Mouse (Mus musculus) brown adipose tissue, adult 24 weeks (tissue): ENCODE measurements around the gene Nom1. TPM values are rescaled to one million over a fixed set of nuclear protein-coding genes. Genes with fewer than 3 reads are reported as not detected.

Source experiments
- H3K27ac ChIP-seq: fragments of 200-500 bp; replicated peaks from 2 replicates; pipeline ENCODE4 v1.5.1; 2012; ENCODE audit warnings: low read depth, mild to moderate bottlenecking, low read length
- H3K4me1 ChIP-seq: fragments of 200-500 bp; 2 replicates; pipeline ENCODE4 v1.6.1; 2012; ENCODE audit warnings: low read length, mixed read lengths; ENCODE audit not compliant: control insufficient read depth, insufficient read depth, insufficient read length
- H3K4me3 ChIP-seq: fragments of 200-500 bp; 2 replicates; pipeline ENCODE4 v1.5.1; 2012; ENCODE audit warnings: low read depth, mild to moderate bottlenecking, low read length, moderate library complexity; ENCODE audit not compliant: insufficient read depth
- polyA plus RNA-seq: library from polyadenylated mRNA; stranded (reverse); fragments of >200 nt; gene quantifications from 2 replicates; pipeline ENCODE4 v1.2.4, GENCODE M21; 2012; ENCODE audit not compliant: missing spikeins, insufficient read depth, insufficient read length

Gene Nom1
- polyA plus RNA-seq, 1 experiment: 4.0 TPM

DNA sequence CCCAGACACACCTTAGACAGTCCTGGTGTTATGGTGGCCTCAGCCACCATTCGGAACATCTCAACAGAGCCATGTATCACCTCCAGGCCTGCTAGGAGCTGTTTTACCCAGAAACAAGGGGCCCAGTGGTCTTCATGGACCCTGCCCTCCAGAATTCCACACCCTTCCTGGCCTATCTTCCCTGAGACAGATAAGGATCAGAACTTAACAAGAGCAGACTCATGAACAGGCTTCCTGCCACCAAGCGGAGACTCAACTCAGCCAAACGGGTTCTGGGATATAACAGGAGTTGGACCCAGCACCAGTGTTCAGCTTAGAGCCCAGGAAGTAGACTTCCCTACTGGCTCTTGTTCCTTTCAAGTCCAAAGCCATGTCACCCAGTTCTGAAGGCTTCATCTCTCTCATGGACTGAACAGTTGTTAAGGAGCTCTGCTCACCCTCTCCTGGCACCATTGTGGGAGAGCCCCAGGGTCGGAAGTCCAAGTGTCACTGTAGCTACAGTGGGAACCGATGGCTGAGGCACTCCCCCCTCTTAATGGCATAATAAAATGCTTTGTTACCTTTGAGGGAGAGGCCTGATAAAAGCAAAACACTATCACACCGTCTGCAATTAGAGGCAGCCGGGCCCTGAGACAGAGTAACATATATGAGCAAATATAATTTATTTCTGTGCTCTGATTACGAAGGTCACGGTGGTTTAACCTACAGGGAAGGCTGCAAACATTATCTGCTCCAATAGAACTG lies 28.7 kb downstream of the Nom1 start:
- H3K4me3 ChIP-seq: no peak overlapping the region
- no peaks in the 10 kb centered on the region for H3K4me1 ChIP-seq
- no peak overlapping the region for H3K27ac ChIP-seq

GRCm38 (mm10) chr5:29467489-29468350 lies 33.3 kb downstream of the Nom1 start:
- H3K4me3 ChIP-seq: peak overlapping the region; percentile 38; the same call in 1 of the 2 replicates
- no peaks in the 10 kb centered on the region for H3K4me1 ChIP-seq
- no peak overlapping the region for H3K27ac ChIP-seq

GRCm38 (mm10) chr5:29468351-29469065 lies 34.0 kb downstream of the Nom1 start:
- Histone ChIP-seq H3K4me1 (no peaks in the 10 kb centered on the region), H3K27ac (no peak overlapping the region), H3K4me3 (0 out of 2 replicates have a peak overlapping the region, but pooled peaks have one; percentile 38)

- Histone ChIP-seq H3K27ac (no peak overlapping the region), H3K4me1 (no peaks in the 10 kb centered on the region), H3K4me3 (no peak overlapping the region)
Observed at GRCm38 (mm10) chr5:29469501-29469900, 35.0 kb downstream of the Nom1 start.

DNA sequence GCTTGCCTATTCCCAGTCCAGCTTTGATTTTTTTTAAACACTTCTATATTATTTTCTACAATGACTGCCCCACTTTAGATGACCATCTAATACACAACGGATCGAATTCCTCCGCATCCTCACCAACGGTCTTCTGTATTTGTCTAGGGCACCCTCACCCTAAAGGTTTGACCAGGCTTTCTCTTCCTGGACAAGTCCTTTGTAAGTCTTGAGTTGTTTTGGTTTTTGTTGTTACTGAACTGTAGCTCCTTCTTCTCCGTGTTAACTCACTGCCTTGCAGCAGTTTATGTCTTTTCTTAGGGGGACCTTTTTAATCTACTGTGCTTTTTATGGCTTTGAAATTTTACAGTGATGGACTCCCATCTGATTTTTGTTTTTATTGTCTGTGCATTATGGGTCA lies 35.8 kb downstream of the Nom1 start:
- Histone ChIP-seq H3K27ac (no peak overlapping the region), H3K4me3 (no peak overlapping the region), H3K4me1 (no peaks in the 10 kb centered on the region)

- no peak overlapping the region for H3K27ac ChIP-seq
Observed at GRCm38 (mm10) chr5:29470851-29471394, 36.5 kb downstream of the Nom1 start.

GRCm38 (mm10) chr5:29471396-29471795 lies 36.9 kb downstream of the Nom1 start:
- H3K4me1 ChIP-seq: no peaks in the 10 kb centered on the region
- H3K27ac ChIP-seq: no peak overlapping the region
- H3K4me3 ChIP-seq: no peak overlapping the region

More at GRCm38 (mm10) chr5:29470851-29471394, 36.5 kb downstream of the Nom1 start:
- Histone ChIP-seq H3K4me3 (no peak overlapping the region), H3K4me1 (no peaks in the 10 kb centered on the region)

DNA sequence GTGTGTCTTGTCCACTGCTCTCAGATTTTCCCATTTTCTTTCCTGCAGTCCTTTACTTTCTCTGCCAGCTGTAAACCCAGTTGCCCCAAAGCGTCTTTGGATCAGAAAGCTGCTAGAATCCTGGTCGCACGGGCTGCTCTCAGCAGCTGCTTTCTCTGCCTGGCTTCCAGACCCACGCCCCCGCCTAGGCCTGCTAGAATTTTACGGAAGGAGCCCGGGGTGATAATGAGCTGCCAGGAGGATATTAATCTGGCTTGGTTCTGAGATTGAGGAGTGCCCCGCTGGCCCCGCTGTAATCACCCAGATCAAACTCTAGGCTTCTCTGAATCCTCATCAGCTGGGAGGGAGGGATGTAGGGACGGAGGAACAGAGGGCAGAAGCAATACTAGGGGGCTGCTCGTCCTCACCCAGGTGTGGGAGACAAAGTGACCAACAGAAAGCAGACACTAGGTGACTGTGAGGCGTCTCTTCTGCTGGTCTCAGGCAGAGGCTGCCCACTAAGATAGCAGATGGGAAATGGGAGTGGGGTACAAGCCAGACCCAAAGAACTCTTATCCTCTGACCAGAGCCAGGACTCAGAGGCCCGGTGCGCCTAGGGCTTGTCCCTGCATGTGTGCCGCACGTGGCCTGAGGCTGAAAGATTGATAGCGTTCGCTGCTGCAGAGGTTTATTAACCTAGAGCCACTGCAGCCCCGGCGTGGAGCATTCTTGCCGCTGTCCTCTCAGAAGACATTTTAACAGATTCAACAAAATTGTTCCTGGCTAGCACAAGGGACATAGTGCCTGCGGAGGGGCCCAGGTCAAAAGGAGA lies 37.6 kb downstream of the Nom1 start:
- no peak overlapping the region for H3K27ac ChIP-seq
- no peak overlapping the region for H3K4me3 ChIP-seq
- H3K4me1 ChIP-seq: no peaks in the 10 kb centered on the region

DNA sequence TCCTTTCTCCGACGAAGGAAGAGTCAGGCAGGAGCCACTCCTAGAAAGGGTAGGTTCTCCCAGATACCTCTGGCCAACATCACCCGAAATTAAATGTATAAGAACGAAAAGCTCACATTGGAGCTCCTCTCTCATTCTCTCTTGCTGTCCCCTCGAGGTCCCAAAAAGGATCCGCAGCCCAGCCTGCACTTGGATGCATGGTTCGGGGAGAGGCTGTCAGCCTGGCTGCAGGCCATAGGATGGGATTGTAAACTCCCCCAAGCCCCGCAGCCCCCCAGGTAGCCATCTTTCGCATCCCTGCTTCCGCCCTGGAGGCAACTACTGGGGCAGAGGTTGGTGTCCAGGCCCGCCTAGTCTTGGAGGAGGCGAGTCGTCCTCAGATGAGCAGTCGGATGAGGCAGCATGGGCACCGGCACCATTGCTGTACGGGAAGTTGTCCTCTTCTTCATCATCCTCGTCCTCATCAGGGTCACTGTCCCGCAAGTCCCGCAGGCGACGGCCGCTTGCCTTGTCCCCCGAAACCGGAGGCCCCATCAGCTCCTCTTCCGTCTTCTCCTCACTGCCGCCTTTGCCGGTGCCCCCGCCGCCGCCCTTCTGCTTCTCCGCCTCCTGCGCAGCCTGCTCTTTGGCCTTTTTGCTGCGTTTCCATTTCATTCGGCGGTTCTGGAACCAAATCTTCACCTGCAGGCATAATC lies 39.2 kb downstream of the Nom1 start:
- Histone ChIP-seq H3K4me1 (no peaks in the 10 kb centered on the region), H3K27ac (no peak overlapping the region), H3K4me3 (no peak overlapping the region)

DNA sequence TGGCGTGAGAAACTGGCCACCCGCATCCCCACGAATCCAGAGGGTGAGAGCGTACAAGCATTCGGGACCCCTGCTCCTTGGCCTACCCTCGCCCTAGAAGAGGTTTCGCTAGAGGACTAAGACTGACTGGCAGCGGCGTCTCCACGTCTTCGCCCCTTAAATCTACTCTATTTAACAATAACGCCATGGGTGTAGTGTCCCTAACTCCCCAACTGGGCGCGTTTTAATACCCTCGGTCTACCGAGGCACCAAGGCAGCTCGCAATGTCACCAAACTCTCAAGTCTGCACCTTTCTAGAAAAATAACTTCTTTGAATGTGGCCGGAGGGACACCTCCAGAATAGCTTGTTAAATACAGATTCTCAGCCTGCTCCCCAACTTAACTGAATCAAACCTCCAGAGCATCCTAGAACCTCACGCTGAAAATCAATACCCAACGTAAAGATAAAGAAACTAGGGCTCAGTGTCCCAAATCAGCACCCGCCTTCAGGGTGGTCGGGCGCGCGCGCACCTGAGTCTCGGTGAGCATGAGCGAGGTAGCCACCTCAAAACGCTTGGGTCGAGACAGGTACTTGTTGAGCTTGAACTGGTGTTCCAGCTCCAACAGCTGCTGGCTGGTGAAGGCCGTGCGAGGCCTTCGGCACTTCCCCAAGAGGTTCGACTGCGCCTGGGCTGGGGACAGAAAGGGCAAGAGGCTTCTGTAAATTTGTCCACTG lies 39.9 kb downstream of the Nom1 start:
- H3K4me1 ChIP-seq: no peaks in the 10 kb centered on the region
- no peak overlapping the region for H3K4me3 ChIP-seq
- H3K27ac ChIP-seq: no peak overlapping the region

DNA sequence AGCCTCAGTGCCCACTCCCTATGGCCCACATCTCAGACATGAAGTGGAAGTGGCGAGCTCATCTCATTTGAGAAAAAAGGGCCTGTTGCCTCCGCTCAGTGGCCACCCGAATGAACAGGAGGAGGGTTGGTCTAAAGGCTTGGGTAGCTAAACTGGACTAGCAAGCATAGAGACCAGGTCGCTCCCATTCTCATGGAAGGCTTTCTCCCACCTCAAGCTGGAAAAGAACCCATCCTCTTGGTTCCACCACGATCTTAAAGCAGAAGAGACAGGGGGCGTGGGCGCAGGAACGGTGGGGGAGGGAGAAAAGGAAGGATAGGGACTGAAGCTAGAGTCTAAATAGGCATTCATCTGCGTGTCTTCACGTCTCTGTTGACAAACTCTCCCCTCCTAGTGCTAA lies 40.6 kb downstream of the Nom1 start:
- Histone ChIP-seq H3K27ac (no peak overlapping the region), H3K4me1 (no peaks in the 10 kb centered on the region), H3K4me3 (no peak overlapping the region)

DNA sequence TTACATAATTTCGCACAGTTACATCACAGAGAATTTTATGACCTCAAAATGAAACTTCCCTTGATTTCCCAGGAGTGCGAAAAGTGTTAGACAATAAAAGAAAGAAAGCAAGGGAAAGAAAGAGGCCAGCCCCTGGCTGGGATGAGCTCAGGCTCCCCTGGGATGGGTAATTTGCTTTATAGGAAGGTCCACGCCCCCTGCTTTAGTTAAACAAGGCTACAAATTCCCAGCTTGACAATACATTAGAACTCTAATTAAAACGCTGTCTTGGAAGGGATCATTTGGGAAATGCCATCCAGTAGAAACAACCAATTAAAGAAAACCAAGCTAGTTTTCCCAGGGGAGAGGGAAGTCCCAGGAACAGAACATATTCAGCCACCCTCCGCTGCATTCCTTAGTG lies 41.1 kb downstream of the Nom1 start:
- no peaks in the 10 kb centered on the region for H3K4me1 ChIP-seq
- no peak overlapping the region for H3K27ac ChIP-seq
- no peak overlapping the region for H3K4me3 ChIP-seq

DNA sequence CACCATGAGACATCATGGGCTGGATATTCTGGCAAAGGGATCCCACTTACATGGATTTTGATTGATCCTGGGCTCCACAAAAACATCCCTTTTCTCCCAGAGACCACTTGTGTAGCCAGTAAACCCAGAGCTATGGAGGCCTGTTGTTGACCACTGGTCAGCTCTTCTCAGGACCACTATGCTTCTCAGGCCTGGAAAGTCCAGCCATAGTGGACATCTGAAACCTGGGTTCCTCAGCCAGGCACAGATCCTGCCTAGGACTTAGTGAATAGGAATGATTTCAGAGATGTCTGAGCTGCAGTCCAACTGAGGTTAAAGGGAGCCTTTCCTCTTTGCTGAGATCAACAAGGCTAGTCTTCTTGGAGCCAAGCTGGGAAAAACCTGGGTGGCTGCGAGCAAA lies 41.6 kb downstream of the Nom1 start:
- no peak overlapping the region for H3K4me3 ChIP-seq
- H3K4me1 ChIP-seq: no peaks in the 10 kb centered on the region
- no peak overlapping the region for H3K27ac ChIP-seq
